Mouse (Mus musculus): ENCODE measurements around the gene Taz.
A peak's percentile ranks its signal among the peaks of the same experiment; 100 is the strongest.

Taz gene

DNA sequence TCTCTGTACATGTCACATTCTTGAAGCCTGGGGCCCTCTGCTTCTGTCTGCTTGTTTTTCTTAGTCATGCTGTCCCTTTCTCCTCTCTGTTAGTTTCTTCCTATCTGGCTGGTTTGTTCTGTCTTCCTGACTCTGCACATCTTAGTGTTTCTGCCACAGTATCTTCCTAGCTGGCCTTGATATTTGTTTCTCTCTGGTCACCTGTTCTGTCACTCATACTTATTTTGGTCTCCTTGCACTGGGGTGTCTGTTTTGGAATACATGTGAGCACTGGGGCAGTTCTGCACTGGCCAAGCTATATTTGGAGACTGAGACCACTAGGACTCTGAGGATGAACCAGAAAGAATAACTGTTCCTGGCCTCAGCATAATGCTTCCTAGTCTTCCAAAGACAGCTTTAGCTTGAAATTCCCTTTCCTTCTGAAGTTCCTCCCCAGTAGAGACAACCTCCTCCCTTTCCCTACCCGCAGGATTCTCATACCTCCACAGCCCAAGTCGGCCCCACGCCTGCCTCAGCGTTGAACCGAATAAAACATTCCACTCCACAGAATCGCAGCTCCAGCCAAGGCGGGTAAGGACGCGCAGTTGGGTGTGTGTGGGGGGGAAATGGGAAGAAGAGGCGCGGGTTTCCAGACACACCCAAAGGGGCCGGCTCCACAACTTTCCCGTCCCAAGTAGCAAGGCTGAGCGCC is 526 bp upstream of the Taz start:
- DNase-seq (ENCODE audit: low spot score in 2 of 2) = no peak

DNA sequence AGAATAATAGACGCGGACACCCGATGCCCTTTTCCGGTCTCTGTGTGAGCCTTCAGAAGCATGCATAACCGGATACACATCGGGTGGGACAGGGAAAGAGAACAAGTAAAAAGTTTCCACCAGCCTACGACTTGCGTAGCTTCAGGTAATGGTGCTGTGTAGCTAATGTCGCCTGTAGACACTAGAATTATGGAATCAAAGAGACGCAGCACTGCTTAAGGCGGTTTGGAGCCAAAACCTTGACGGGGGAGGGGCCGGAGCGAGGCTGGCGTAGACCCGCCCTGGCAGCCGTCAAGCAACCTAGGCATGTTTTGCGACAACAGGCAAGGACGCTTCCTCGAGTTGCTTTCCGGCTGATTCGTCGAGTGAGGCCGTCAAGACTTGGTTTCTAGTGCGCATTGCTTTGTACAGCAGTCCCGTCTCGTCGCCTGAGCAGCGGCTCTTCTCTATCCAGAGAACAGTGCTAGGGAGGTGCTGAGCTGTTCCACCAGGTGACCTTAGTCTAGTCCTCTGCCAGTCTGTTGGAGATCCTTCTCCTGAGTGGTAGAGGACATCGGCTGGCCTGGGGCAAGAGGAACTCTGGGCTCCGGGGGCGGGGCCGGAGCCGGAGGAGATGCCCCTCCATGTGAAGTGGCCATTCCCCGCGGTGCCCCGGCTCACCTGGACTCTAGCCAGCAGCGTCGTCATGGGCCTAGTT is 831 bp downstream of the Taz start:
- DNase-seq (ENCODE audit: low spot score in 2 of 2) = peak; percentile 75 to 81

DNA sequence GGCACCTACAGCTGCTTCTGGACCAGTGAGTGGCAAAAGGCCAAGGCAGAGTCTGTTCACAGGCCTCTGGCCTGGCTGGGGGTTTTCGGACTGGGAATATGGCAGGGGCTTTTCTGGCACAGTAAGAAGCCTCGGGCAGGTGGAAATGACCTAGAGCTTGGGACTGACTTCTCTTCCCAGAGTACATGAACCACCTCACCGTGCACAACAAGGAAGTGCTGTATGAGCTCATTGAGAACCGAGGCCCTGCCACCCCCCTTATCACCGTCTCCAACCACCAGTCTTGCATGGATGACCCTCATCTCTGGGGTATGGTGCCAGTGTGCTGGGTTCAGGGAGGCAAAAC is 1.4 kb downstream of the Taz start:
- no peak for DNase-seq (ENCODE audit: low spot score in 2 of 2)

DNA sequence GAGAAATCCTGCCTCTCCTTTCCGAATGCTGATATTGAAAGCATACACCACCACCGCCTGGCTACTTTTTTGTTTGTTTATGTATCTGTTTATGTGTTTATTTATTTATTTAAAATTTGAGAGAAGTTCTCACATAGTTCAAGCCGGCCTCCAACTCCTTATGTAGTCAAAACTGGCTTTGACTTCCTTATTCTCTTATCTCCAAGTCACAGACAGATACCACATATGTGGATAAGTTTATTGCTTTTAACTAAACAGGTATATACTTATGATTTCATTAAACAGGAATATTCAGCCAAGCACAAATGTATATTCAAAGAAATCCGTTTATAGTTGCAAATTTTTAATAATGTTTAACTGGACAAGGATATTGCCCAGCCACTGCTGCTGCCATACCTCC is 11.7 kb downstream of the Taz start:
- DNase-seq (ENCODE audit: low spot score in 2 of 2) = no peak

DNA sequence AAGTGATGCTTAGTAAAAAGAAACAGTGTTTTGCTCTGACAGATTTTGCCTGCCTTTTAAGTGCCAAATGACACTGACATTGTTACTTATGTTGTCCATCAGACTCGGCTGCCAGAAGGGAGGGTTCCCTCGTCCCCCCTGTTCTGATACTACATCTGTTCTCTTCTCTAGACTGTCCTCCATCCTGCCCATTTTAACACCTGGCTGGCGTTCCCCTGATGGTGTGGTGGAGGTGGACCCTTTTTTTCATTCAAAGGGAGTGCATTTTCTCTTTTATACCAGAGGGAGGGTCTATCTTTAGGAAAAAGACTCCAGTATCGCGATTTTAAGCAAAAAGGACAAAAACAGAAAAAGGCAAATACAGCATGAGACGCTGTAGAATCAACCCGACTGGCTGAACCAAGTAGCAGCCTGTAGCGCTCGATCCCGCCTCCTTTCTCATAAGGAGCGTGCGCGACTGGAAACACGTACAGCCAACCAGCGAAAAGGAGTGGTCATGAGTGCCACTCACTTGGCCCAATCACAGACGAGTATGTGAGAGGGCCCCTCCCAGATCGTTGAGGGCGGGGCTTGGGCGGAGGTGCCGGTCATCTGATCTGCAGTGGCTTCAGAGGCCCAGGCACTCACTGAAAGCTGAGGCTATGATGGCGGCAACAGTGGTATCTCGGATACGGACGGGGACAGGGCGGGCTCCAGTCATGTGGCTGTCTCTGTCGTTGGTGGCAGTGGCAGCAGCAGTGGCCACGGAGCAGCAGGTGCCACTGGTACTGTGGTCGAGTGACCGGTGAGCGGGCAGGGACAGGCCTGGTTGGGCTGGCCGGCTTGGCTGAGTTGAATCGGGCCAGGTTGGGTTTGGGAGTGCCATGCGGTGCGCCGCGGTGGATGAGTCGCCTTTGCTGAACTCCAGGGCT is 15.1 kb downstream of the Taz start, which contains the start of gene Atp6ap1:
TSS of gene Atp6ap1 (plus strand) at position 560 of the 911 bp plus-strand sequence.
- DNase-seq (ENCODE audit: low spot score in 2 of 2) = peak; percentile 91 to 94

DNA sequence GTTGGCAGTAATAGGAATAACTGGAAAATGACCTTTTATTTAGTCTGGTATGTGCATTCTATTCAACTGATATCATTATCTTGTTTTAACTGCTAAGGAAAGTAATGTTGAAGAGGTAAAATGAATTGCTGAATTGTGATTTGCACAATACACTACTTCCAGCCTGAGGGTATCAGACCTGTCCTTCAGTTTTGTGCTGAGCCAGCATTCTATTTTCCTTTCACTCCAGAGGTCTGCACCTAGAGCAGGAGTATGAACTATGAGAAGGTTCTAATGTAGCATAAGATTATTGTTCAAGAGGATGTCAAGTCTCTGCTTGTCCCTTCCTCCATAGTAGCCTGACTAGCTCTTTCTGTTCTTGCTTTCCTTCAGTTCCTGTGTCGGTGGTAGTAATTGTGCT is 16.6 kb downstream of the Taz start:
- no peak for DNase-seq (ENCODE audit: low spot score in 2 of 2)

DNA sequence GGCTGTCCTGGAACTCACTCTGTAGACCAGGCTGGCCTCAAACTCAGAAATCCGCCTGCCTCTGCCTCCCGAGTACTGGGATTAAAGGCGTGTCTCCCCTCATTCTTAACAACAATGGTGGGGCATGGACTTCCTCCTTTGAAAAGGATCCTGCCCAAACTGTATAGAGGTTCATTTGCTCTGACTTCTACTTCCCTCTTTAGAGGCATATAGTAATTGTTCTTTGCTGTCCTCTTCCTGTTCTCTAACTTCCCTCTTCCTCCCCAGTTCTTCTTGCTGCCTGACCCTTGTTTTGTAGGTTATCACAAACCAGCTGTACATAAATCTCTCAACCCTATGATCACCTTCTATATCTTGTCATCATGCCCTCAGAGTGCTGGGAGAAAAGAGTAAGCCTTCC is 18.0 kb downstream of the Taz start:
- DNase-seq (ENCODE audit: low spot score in 2 of 2) = no peak

DNA sequence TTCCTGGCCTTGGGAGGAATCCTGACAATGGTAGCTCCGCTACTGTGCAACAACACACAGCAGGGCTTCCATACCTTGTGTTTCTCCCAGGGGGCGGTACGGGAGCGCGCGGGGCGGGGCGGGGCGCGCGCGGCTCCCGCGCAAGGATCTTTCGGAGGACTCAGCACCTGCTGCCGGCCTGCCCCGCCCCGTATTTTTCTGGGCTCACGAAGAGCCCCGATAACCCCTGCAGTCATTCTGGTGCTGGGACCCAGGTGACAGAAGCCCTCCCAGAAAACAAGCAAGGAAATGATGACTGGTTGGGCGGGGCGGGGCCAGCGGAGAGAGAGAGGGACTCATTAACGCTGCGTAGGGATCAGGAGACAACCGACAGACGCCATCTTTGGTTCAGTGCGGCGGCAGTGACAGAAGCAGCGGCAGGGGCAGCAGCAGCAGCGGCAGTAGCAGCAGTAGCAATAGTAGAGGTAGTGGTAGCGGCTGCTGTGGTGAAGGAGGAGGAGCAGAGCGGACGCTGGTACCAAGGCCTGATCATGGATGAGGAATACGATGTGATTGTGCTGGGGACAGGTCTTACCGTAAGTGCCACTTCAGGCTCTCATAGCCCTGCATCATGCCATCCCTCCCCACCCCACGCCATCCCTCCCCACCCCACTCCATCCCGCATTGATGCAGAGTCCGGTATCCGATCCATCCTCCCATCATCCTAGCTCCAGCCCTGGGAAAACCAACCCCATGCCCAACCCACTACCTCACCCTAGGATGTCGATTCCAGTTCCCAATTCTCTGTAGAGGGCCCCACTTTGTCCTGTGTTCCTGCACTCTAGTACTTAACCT is 23.4 kb downstream of the Taz start, which contains the start of gene Gdi1:
TSS of gene Gdi1 (plus strand) at position 132 of the 834 bp plus-strand sequence.
- DNase-seq (ENCODE audit: low spot score in 2 of 2) = peak; percentile 67 to 68

DNA sequence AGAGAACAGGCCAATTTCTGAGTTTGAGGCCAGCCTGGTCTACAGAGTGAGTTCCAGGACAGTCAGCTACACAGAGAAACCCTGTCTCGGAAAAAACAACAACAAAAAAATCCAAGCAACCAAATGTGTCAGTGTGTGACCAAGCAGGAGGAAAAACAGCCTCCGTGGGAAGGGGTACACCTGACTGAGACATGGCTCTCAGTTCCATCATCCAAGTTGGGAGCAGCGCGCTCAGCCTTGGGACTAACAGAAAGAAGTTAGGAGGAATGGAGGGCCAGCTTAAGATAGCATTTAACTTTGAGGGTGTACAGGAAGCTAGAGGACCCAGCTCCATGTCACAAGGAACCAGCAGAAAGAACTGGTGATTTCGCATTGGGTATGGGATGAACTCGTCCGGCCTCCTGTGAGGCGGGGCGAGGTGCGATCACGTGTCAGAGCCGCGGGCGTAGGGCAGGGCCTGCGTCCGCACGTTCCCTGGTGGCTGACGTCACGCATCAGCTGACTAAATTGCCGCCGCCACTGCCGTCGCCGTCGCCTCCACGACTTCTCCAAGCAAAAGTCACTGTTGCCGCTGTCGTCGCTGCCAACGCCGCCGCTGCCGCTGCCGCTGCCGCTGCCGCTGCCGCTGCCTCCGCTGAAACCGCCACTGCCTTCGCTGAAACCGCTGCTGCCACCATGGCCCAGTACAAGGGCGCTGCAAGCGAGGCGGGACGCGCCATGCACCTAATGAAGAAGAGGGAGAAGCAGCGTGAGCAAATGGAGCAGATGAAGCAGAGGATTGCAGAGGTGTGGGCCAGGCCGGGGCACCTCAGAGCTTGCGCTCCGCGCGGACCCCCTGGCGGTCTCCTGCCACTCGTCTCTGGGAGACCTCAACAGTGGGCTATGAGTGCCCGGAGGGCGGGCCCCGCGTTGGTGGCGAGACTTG is 31.1 kb downstream of the Taz start, which contains the start of gene Fam50a:
TSS of gene Fam50a (plus strand) at position 494 of the 925 bp plus-strand sequence.
- DNase-seq (ENCODE audit: low spot score in 2 of 2) = peak; percentile 77 to 86

DNA sequence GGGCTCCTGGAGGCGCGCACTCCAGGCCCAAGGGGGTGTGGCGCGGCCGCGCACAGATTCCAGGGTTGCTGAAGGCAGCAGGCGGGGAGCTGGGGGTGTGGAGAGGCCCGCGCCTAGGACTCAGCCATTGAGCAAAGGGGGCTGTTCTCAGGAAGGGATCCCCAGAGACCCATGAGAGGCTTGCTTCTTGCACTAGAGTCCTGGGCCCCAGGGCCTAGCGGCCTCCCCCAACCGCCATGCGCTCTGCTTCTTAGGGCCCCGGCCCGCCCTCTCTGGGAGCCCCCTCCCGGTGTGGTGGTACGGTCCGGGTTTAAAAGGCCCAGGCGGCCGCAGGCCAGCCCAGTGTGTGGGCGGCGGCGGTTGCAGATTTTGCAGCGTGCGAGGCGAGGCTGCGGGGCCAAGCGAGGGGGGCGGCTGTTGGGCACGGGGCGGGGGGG is 47.0 kb downstream of the Taz start, which contains the start of gene Plxna3:
TSS of gene Plxna3 (plus strand) at position 342 of the 437 bp plus-strand sequence.
- peak; percentile 68 to 75 for DNase-seq (ENCODE audit: low spot score in 2 of 2)

DNA sequence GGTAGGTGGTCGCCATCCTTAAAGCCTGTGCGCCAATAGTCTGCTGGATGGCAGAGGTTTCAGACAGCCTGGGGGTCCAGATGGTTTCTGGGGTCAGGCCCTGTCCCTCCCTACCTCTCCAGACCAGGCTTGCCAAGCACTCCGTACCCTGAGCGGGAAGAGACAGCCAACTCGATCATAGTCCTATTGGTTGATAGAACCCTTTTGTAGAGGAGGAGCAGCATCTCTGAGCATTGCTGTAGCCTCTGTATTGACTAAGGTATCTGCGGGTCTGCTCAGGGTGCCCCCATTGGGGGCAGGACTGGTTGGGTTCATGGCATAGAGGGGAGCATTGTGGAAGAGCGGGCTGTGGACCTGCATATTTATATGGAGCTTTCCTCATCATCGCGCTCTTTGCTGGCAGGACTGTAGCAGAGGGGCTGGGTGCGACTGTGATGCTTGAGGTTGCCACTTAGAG is 47.5 kb downstream of the Taz start:
- DNase-seq (ENCODE audit: low spot score in 2 of 2) = no peak

DNA sequence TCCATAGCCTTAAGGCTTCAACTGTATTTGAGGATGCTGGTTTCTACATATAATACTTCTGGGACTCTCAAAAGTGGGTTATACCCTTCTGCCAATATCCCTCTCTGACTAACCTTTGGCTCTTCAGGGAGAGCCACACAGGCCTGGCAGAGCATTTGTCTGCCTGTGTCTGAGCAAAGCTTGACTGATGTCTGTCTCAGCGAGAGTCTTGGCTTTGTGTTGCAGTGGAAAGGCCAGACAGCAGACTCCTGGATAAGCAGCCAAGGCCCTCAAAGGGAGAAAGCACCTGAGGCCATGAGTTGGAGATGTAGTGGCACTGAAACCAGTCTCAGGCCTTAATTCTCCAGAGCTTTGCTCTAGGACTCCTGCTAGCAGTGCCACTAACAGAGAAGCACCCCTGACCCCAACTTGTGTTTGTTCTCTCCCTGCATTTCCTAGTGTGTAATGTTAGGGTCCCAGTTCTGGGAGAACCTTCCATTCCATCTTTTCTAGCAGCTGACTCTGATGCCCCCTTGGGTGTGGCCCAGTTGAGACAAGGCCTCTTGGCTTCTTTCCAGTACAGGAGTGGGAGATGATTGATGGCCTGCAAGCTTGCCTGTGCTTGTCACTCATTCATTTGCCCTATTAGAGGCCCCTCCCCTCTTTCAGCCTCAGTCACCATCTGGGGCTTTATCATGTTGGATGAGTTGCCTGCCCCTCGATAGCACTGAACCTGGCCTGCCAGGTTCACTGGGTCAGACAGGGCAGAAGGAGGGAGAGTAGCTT is 48.6 kb downstream of the Taz start:
- DNase-seq (ENCODE audit: low spot score in 2 of 2) = no peak

Measured in urinary bladder, postnatal 4 days (tissue).